Mouse (Mus musculus) heart, adult 9 months (tissue): Measurements from ENCODE around the gene Slamf9.

Experiments
- DNase-seq, 2 experiments: peaks; one replicate each; pipeline ENCODE4 v3.0.0; 2022; ENCODE audit warnings: low spot score in 2 of 2

The Slamf9 gene

DNA sequence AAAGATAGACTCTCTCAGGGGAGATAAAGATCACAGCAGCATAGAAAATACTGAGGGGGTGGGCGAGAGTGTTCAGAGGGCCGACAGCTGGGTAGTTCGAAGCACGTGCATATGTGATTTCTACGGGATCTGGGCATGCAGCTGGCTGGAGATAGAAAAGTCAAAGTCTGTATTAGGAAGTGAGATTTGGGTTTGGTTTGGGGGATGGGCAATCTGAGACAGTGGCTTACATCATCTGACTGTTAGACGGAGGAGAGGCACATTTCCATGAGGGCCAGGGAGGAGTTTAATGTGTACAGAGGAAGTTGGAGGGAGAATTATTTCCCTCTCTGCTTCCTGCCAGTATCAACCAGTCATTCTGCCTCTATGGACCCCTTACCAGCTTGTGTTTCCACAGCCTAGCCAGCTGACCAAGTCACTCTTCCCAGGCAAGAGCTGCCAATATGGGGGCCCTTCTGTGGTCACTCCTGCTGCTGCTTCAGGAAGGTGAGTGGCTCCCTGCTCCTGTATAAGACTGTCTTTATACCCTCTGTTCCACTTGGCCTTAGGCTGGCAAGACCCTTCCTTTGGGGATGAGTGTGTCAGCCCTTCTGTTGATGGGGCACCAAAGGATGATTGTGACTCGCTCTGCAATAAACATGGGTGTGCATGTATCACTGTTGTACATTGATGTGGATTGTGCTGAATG is at the start of gene Slamf9:
Slamf9 (plus strand) TSS at position 305 of the 688 bp plus-strand sequence.
- DNase-seq: peak in 1 of 2 experiments; percentile 62

DNA sequence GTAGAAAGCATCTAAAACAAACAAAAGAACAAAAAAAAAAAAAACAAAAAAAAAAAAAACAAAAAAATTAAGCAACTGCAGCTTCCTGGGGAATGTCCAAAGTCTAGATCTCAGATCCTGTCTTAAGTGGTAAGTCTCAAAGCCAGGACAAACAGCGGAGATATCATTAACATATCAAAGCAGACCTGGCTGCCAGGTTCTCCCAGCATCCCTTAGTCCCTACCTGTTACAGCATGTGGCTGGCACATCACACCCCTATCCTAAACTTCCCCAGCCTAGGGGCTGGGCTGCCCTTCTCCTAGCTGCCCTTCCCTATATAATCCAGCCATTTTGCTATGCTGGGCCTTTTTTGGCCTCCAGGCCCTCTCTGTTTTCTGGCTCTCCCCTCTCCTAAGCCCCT is 48.7 kb upstream of the Slamf9 start:
- no peak for DNase-seq

DNA sequence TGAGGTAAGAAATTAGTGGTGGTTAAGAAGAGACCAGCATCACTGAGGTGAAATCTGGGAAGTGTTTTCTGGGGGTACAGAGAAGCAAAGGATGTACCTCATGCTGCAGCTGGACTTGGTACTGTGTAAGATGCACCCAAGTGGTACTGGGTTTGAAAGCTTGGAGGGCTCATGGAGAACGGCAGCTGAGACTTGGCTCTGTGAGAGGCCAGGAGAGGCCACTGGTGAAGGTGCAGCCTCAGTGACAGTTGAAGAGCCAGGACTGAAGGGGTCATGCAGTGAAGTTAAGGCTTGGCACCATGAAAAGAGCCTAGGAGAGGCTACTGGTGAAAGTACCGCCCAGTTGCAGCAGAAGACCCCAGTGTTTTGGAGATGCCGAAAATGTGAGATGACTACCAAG is 47.3 kb upstream of the Slamf9 start:
- no peak for DNase-seq

DNA sequence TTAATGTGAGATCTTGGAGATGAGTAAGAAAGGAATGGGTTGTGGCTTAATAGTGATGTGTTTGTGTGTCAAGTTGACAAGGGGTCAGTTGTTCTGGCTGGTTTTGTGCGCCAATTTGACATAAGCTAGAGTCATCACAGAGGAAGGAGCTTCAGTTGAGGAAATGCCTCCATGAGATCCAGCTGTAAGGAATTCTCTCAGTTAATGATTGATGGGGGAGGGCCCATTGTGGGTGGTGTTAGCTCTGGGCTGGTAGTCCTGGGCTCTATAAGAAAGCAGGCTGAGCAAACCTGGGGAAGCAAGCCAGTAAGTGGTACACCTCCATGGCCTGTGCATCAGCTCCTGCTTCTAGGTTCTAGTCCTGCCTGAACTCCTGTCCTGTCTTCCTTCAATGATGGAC is 46.5 kb upstream of the Slamf9 start:
- no peak for DNase-seq

DNA sequence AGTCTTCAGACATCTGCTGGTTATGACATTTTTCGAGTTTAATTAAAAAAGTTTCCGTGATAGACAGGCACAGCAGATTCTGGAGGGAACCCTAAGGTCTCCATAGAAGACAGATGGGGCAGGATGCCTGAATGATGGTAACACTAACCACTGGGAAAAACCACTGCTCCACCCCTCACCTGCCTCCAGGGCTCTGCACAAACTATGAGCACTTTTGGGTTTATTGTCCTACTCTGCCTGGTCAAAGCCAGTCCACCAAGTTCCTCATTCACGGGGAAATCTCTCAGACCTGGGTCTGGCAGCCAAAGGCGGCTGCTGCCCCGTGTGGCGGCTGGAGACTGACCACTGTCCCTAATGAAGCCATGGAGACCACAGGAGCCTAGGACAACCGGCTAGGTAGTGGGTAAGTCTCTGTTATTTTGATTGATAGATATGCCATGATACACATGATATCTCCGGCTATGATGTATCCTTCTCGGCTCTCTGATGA is 44.4 kb upstream of the Slamf9 start:
- DNase-seq: no peak

DNA sequence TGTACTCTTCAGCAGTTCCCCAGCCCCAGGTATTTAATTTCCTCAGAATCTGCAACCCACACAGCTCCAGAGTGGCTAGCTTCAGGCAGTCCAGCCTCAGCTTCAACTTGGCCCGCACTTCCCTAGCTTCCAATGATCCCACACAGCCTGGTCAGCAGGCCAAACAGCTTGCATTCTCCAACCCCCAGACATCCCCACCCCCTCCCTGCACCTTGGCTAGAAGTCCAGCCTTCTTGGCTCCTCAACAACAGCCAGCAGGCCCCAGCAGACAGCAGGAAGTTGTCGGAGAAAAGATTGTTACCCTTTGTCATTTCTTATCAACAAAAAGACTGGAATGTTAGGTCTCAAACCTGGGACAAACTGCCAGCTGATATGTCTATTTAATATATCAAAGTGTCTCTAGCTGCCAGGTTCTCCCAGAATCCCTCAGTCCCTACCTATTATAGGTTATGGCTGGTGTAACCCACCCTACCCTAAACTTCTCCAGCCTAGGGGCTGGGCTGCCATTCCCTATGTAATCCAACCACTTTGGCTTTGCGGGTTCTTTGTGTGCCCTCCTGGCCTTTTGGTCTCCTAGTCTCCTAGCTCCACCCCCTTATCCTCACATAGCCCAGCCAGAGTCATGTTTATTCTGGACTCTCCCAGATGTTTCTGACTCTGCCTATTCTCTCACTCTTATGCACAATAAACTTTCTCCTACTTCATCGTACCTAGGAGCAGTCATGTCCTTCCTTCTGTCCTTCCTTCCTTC is 43.1 kb upstream of the Slamf9 start:
- DNase-seq: peak; percentile 69

DNA sequence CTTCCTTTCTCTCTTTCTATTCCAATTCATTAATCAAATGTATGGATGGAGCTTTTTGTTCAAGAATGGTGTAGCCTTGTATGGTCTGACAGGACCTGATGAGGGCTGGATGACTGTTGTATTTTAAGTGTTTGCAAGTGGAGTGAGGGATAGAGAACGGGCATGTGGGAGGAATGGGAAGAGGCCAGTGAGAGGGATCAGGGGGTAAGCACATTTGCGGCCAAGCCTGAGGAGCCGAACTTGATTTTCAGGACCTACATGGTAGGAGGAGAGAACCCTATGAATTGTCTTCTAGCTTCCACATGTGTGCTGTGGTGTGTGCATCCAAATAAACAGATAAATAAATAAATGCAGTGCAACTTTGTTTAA is 42.6 kb upstream of the Slamf9 start:
- no peak for DNase-seq

DNA sequence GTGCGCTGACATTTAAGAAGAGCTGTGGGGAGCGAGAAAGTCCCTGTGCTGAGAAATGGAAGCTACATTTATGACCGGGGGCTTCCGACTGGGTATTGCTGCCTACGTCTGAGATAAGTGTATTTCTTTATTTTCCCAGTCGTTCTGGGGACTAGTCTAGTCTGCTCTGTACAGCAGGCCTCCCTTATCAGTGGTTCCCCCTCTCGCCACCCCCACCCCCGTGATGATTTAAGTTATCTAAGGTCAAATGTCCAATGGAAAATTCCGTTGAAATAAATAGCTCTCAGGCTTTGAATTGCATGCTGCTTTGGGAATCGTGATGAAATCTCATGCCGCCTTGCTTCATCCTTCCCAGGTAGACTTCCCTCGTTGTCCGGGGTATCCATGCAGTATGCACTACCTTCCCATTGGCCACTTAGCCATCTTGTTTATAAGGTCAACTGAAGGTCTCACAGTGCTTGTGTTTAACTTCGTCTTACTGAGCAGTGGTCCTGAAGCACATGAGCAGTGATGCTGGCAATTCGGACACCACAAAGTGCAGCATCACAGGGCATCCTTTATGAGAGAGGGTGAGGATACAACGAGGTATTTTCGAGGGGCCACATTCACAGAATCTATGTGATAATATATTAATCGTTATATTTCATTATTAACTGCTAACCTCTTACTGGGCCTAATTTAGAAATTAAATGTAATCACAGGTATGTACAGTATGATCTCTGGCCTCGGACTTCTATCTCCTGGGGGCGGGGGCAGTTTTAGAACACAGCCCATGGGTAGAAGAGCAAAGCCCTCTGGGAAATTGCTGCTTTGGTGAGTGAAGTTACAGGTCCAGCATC is 41.9 kb upstream of the Slamf9 start:
- DNase-seq: no peak

DNA sequence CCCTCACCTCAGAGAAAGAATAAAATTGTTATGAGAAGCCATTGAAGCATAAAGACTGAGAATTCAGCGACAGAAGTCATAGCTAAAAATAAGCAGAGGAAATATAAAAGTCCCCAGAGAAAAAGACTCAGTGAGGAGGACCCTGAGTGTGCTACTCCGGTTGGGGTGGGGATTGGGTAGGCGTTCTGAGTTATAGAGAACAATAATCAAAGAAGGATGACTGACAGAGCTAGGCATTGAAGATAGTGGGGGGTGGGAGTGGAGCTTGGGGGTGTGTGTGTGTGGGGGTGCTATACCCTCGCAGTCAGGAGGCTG is 41.4 kb upstream of the Slamf9 start:
- no peak for DNase-seq

DNA sequence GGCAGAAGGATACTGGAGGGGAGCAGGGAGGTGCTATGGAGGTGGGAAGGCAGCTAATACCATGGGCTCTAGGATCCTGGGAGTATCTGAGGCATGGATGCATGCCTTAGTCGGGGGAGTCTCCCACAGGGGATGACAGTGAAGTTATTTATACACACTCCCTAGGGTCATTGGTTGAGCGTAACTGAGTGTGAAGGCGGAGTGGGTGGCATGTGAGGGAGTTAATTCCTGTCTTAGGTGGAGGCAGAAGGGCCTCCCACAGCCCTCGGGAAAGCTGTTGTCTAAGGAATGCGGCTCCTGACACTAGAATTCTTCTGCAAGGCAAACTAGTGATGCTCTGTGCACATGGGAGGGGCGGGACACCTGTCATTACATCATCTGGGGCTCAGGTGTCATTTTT is 38.4 kb upstream of the Slamf9 start:
- no peak for DNase-seq

DNA sequence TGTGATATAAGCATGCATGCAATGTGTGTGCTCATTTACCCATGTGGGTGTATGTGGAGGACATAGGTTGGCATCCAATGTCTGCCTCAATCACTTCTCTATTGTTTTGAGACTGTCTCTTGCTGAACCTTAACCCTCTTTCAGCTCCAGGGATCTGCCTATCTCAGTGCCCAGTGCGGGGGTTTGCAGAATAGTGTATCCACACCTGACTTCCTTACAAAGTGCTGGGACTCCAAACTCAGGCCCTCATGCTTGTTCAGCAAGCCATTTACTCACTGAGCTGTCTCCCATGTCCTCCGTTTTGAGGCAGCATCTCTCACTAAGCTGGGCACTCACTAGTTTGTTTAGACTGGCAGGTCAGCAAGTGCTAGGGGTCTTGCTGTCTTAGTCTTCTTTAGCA is 36.5 kb upstream of the Slamf9 start:
- no peak for DNase-seq

DNA sequence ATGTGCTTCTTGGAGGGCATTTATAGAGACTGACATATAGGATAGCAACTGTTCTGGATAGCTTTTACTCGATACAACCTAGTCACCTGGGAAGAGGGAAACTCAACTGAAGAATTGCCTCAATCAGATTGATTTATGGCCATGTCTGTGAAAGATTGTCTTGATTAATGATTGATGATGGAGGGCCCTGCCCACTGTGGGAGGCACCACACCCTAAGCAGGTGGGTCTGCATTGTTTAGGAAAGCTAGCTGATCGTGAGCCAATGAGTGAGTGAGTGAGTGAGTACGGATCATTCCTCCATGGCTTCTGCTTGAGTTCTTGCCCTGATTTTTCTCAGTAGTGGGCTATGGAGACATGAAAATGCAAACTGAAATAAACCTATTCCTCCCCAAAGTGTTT is 34.6 kb upstream of the Slamf9 start:
- DNase-seq: no peak

DNA sequence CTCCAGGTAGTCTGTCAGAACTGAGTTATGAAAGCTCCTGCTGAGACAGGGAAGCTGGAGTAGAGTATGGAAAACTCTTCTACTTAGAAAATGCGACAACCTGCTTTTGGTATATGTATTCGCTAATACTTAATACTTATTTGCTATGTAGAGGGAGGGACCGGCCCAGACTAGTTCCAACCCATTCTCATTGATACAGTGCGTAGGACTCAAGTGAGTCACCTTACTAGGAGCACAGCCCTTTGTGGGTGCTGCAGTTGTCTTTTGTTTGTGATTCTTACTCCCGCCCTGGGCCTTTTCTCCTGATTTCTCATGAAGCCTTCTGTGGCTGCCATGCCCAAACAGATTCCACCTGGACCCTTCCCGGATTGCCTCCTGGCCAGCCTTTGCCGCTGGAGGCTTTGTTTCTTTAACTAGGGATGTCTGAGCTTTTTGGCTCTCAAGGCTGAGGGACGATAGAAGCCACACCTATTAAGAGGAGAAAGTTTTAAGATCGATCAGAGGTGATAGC is 33.2 kb upstream of the Slamf9 start:
- no peak for DNase-seq

DNA sequence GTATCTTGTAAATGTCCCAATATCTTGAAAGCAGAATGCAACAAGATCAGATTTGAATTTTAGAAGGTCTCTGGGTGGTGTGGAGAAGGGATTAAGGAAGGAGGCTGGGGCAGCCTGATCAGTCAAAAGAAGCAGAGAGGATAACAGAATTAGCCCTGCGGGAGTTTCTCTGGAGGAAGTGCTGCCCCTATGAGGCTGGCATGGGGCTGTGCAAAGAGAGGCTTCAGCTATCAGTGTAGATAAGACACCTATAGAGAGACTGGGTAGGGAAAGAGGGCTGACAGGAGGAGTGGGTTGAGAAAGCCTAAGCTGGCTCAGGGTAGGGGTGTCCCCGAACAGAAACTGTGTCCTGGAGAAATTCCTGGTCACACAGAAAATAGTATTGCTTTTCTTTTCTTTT is 24.9 kb upstream of the Slamf9 start:
- no peak for DNase-seq

DNA sequence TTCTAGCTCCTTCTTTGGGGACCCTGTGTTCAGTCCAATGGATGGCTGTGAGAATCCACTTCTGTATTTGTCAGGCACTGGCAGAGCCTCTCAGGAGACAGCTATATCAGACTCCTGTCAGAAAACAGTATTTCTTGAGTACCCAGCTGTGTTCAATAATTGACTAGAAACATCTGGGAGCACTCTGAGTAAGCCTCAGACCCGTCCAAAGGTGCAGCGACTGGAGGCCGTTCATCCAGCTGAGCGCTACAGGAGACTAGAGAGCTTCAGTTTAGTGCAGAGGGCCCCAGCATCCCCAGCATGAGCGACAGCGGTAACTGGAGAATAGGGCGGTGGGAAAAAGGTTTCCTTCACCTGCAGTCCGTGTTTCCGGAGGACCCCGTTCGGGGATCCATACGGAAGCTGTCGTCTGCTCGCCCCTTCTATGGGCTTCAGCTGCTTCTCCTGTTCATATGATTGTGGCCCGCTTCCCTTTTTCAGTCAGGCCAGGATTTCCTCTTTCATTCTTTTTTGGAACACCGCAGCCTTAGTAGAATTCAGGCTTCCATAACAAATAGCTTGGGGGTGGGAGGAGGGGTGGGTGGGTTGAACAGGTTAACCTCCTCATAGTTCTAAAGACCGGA is 24.2 kb upstream of the Slamf9 start:
- DNase-seq: no peak

DNA sequence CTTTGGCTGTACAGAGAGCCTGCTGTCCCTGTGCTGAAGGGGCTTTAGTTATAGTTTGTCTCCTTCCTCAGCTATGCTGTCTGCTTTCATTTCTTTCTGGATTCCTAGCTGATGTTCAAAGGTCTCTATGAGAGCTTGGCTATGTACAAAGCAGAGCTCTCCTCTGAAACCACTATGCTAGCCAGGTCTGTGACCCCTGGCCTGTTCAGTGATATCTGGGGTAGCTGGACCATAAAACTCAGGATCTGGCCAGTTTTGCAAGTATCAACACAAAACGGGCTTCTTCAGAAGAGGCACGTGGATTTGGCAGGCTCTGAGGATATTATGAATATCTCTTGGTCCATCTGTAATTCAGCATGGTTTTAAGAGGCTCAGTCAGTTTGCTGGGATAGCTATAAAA is 22.2 kb upstream of the Slamf9 start:
- DNase-seq: no peak

DNA sequence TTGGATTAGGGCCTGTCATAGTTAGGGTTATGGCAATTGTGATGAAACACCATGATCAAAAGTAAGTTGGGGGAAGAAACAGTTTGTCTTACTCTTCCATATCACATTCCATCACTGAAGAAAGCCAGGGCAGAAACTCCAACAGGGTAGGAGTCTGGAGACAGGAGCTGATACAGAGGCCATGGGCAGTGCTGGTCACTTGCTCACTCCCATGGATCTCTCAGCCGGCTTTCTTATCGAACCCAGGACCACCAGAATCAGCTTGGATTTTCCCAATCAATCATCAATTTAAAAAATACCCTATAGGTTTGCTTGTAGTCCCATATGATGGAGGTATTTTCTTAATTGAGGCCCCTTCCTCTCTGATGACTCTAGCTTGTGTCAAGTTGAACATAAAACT is 21.3 kb upstream of the Slamf9 start:
- DNase-seq: no peak

DNA sequence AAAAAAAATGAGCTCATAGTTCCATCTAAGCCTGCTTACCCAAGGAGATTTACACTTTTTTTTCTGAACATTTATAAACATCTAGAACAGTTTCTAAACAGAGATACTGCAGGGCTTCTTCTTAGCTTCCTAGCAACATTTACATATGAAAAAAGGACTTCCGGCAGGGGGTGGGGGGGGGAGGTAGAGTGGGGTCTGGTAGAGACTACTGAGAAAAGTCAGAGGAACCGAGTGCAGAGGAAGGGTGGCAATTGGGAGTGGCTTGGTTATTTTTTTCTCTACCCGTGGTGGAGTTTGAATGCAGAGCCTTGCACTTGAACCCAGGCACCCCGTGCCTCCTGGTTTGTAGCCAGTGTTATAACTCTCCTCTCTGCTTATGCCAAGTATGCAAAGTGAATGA is 19.7 kb upstream of the Slamf9 start:
- DNase-seq: no peak

DNA sequence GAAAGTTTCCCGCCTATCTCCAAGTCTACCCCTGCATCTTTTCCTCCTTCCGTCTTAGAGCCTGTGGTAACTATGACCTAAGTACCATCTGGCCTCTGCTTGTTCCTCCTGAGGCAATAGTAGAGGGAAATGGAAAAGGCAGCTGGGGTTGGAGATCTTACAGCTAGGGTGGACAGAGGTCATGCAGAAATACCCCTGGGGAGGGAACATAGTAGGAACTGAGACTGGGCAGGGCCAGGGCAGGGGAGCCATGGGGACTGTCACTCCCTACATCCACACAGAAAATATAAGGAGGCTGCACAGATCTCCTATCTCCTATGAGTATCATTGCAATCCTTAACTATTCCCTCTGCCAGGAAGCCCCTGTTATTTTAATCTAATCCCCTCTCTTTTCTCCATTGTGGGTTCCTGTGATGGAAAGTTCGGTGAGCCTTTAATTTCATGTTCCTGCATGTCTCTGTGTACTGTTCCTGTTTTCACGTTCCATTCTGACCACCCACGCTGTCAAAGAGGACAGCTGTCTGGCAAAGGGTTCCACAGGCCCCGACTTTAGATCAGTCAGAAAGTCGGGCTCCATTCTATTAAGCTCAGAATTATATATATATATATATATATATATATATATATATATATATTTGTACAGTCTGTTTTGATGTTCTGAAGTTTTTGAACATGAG is 19.0 kb upstream of the Slamf9 start:
- peak; percentile 49 to 80 for DNase-seq

DNA sequence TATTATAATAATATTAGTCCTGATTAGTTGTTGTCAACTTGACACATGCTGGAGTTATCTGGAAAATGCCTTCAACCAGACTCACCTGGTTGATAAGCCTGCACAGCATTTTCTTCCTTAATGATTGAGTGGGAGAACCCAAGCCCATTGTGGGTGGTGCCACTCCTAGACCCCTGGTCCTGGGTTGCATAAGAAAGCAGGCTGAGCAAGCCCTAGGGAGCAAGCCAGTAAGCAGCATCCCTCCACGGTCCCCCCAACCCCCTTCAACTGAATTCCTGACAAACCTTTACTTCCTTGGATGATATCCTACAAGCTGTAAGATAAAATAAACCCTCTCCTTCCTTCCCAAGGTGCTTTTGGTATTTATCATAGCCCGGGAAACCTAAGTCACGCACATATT is 18.0 kb upstream of the Slamf9 start:
- DNase-seq: no peak

DNA sequence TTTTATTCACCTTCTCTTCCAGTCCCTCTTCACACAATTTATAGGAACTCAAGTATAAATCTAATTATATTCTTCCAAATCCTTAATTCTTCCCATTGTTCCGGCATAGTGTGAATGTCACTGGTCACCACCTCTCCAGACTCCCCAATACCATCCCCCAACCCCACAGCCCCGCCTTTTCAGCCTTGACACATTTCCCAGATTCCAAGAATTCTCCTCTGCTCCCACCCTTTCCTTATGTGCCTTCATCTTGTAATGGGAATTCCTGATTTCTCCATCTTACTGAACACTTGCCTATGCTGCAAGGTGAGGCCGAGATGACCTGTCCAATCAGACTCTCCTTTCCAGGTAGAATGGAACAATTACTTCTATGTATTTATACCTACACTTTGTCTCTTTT is 17.1 kb upstream of the Slamf9 start:
- DNase-seq: no peak

DNA sequence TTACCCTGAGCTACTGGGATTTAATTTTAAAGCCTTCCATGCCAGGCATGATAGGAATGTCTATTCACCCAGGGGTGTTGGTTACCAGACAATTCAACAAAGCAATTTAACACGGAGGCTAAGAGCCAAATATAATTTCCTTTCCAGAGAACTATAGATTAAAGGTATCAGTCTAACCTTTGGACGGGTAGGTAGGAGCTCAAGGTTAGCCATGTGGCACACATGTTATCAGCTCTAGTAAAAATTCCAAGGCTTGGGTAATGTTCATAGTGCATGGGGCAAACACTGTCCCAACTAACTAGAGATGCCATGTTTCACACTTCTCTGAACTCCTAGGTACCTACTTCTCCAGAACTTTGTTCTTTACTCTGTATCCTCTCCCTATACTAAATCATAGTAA is 13.6 kb upstream of the Slamf9 start:
- no peak for DNase-seq
